Mouse (Mus musculus): ENCODE results near the gene Clcf1.

DNA sequence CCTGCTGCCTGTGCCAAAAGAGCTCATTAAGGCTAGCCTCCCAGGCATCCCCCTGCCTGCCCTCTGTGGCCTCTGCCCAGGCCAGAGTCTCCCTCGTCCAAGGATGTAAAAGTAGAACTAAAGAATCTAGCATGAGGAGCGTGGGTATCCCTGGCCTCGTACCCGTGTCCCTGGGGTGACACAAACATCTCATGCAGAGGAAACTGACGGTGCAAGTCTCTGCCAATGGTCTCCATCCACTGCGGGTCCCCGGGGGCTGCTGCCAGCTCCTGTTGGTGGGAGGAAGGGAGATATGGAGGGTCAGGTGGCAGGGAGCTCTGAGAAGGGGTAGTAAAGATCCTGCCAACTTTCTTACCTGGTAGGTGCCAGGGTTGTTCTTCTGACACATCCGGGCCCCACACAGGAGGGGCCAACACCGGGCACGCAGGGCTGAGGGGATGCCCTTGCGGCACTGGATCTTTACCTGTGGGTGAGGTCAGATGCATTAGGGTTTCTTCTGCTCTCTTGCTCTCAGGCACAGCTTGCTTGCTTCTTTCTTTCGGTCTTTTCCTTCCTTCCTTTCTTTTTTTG lies 24.9 kb upstream of the Clcf1 start:
- TF ChIP-seq POLR2A (IDR thresholded peaks at IDR 0.05; ENCODE audit: borderline replicate concordance, insufficient read depth, low read length) (no peak), CTCF (IDR thresholded peaks at IDR 0.05; ENCODE audit: borderline replicate concordance, insufficient read depth, low read depth, low read length) (no peak)
